Mouse (Mus musculus) ES-Bruce4 (cell line): ENCODE measurements around the gene Klhdc1.

Experiments
- CTCF ChIP-seq: IDR thresholded peaks from one replicate; pipeline ENCODE4 v1.8.1; 2011; ENCODE audit warnings: low read depth, low read length
- EP300 ChIP-seq: IDR thresholded peaks from 2 replicates; pipeline ENCODE4 v1.6.1; 2011; ENCODE audit warnings: low read depth, low read length; ENCODE audit not compliant: insufficient read depth
- POLR2A ChIP-seq: IDR thresholded peaks from one replicate; pipeline ENCODE4 v1.8.1; 2011; ENCODE audit warnings: low read length; ENCODE audit not compliant: insufficient read depth

- no peak for TF ChIP-seq CTCF
- no peak for TF ChIP-seq EP300
- TF ChIP-seq POLR2A, result no peak
Observed at GRCm38 (mm10) chr12:69298281-69298680, 57.3 kb downstream of the Klhdc1 start.
